Mouse (Mus musculus) gastrocnemius, adult 18-20 months (tissue): Measurements from ENCODE around the gene Grifin. TPM values are rescaled to one million over a fixed set of nuclear protein-coding genes. Genes with fewer than 3 reads are reported as not detected.
A peak's percentile ranks its signal among the peaks of the same experiment; 100 is the strongest.

Experiments used
- DNase-seq: peaks from one replicate; pipeline ENCODE4 v3.0.0; 2021; ENCODE audit warnings: low spot score
- total RNA-seq, 2 experiments: library from RNA; stranded (reverse); gene quantifications; 2 replicates each; pipeline ENCODE4 v1.2.3; 2021

Gene Grifin
- total RNA-seq, 2 experiments from 2014 or later, result not detected

DNA sequence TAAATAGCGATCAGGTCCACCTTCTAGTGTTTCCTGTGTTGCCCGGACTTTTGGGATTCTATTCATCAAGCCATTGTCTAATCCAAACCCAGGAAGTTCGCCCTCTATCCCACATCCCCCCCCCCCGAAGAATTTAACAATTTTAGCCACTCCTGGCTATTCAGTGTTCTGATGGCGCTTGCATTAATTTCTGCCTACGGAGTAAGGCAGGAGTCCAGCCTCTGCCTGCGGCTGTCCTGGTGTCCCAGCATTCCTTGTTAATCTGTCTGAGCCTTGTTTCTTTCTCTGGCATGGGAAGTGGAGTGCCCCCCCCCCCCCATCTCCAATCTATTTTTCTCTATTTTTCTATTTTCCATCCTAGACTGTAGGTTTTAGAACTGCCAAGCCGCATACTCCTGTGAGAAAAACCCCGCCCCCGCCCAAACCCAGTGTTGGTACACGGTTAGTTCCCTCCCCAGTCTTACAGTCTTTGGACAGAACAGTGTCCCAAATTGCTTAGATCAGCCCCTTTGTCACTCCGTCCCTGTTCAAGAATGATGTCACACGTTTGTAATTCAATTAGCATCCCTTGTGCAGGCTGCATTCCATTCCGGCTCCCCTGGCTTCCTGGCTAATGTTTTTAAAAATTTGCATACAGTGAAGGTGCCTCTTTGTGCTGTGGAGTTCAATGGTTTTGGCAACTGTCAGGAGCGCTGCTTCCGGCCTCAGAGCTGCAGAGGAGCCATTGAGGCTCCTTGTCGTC is 15.4 kb downstream of the Grifin start:
- no peak for DNase-seq

DNA sequence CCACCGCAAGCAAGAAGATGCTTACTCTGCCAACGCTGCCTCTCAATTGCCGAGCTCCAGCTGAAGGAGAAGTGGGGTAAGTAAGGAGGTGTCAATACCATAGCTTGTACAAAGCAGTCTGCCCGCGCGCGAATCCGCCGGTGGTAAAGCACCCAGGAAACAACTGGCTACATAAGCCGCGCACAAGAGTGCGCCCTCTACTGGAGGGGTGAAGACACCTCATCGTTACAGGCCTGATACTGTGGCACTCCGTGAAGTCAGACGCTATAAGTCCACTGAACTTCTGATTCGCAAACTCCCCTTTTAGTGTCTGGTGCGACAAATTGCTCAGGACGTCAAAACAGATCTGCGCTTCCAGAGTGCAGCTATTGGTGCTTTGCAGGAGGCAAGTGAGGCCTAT is 18.5 kb downstream of the Grifin start:
- DNase-seq, result no peak

DNA sequence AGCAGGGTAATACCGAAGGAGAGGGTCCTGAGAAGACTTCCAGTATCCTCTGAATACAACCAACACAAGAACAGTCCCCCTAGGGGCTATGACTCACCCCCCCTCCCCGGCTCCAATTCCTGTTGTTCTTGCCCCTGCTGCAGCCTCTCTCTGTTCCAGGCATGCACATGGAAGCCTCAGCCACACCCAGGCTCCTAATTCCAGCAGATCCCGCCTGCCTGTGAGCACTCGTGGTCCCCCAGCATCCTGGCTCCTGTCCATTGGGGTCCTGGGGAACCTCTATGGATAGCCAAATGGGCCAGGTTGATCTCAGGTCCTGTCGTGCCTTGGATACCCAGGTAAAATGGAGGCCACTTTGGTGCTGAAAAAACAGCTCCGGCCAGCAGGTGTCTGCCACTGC is 19.2 kb downstream of the Grifin start:
- DNase-seq, result no peak

DNA sequence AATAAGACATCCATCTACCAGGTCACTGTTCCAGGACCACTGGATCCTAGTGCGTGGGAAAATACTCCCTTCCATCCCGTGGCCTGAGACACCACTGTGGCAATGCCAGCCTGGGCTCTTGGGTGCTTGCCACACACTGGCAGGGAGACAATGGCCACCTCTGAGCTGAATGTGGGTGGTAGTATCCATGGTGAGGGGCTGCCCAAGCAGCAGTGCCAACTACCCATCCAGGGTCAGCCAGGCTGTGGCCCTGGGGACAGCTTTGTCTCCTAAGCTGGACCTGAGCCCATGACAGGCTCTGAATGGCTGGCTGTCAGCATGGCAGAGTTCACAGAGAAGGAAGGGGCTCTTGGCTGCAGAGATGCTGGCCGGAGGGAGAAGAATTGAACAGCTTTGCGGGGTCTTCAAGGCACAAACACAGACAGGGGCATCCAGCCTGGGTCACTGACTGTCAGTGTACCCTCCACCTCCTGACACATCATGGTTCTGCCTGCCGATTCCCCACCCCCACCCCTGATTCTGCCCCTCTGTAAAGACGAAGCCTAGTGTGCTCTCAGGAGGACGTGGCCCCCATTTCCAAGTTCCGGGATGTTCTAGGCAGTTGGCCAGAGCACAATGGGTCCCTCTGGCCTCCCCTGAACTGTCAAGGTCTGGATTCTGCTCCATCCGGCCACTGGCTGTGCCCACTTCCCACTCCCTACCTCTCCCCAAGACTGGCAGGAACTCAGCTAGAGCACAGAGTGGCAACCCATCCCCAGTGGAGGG is 21.9 kb downstream of the Grifin start:
- no peak for DNase-seq

DNA sequence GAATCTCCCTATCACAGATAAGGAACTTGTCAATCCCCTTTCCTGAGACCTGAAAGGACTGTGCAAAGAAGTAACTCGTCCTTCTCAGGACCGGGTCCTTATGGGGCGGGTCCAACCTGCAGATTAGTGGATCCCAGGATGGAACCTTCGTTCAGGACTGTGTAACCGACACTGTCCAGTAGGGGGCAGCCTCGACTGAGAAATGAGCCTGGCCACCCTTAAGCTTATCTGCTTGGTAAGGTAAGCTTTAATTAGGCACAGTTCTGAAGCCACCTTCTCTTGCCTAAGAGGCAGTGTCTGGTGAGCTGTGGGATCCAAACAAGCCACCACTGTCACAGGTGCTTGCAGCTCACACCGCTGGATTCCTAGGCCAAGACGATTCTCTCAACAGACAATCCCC is 24.8 kb downstream of the Grifin start:
- peak; percentile 84 for DNase-seq

DNA sequence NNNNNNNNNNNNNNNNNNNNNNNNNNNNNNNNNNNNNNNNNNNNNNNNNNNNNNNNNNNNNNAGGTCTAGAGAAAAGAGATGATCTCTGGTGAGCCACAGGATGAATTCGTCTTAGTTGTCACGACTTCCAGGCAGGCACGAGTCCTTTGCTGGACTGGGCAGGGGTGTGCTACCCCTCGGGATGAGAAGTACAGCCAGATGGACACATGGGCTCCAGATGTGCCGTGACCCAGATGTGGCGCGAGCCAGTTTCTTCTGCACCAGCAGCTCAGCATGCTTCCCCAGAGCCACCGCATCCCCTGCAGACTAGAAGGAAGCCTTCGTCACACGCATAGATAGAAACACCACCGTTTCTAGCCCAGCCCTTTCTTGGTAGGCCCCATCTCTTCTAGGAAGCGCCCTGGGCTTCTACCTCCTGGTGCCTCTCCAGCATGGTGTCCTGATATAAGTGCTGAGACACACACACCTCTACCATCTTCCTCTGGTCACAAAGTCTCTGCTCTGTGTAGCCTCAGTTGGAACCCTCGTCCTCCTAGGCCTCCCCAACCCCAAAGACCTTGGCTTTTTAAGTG is 26.7 kb downstream of the Grifin start:
- peak; percentile 36 for DNase-seq

DNA sequence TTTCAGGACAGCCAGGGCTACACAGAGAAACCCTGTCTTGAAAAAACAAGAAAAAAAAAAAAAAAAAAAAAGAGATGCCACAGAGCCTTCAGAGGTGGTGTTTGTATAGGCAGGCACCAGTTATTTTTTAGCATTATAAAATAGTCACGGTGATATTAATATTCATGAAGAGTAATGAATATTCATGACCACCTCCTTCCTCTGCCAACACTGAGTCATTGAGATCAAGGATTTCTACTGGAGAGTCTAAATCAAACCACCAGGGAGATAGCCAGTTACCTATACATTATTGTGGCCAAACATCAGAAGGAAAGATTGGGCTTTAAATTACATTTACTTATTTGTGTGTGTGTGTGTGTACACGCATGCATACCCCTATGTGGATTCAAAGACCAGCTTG is 38.1 kb downstream of the Grifin start:
- no peak for DNase-seq

DNA sequence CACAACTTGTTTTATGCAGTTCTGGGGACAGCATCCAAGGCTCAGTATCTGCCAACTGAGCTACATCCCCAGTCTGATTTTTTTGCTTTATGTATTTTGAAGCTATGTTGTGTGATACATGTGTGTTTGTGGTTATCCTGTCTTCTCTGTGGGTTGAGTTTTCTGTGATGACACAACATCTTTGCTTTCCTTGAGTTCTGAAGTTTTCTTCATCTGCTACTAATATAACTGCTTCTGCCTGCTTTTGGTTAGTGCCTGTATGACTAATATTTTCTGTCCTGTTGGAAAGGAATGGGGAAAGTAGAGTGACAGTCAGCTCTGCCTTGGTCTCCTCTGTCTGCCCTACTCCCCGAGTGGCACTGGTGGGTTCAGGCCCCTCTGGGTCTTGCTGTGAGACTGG is 43.7 kb downstream of the Grifin start:
- no peak for DNase-seq

DNA sequence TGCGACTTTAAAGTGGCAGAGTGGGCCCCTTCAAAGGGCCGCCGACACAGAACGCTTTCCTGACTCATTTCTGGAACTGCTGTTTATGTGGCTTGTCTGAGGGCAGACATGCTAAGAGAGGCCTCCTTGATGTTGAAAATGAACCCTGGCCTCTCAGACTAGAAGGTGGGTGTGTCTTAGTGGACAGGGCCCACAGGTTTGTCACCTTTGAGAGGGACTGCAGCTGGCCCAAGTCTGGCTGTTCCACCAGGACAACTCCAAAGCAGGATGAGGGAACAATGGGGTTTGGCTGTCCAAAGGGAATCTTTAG is 47.0 kb downstream of the Grifin start:
- no peak for DNase-seq

DNA sequence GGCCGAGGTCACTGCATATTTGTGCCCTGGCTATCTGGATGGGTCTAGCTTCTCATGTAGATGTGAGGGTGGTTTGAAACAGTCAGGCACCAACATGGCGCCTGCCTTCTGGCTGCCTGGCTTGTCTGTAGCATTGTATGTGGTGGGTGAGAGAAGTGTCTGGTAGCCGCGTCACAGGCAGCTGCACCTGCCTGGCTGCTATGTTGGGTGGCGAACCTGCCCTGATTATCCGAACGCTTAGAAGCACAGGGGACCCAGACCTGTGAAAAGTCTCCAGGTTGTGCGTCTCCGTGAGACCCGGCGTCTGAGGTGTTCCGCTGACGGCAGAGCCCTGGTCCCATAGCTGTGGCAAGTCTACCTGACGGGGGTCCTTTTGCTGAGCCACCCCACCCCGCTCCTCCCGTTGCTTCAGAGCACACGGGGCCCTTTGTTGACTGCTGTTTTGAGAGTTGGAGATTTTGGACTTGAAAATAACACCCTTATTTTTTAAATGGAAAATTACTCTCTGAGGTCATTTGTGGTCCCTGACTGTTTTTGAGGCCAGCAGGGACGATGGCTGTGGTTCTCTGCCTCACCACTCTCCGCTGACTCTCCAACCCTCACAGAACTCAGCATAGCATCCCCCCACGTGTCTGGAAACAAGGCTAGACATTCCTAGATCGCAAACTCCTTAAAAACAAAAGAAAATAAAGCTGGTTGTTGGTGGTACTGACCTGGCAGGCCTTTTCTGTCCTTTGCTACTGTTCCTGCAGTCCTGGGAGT is 47.5 kb downstream of the Grifin start:
- DNase-seq, result no peak

DNA sequence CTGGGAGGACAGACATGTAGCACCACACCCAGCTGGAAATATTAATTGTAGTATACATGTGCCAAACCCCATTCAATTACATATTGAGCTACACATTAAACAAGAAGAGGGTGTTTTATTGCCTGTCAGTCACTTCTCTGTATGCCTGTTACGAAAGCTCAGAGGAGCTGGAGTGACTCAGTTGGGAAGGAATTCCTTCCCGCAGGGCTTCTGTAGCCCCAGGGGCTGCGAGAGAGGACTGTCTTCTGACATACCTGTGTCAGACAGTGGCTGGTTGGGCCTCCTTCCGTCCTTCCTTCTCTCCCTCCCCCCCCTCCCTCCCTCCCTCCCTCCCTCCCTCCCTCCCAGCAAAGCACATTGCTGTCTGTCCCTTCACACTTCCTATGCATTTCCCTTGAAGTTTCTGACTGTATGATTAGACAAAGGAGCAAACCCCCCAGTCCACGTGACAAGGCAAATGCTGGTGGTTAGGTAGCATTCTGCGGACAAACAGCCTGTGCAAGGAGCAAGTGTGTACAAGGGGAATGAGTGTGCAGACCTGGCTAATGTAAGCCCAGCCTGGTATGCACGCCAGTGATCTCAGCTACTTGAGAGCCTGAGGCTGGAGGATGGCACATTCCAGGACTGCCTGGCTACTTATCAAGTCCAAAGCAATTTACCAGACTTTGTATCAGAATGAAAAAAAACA is 49.9 kb downstream of the Grifin start:
- no peak for DNase-seq

DNA sequence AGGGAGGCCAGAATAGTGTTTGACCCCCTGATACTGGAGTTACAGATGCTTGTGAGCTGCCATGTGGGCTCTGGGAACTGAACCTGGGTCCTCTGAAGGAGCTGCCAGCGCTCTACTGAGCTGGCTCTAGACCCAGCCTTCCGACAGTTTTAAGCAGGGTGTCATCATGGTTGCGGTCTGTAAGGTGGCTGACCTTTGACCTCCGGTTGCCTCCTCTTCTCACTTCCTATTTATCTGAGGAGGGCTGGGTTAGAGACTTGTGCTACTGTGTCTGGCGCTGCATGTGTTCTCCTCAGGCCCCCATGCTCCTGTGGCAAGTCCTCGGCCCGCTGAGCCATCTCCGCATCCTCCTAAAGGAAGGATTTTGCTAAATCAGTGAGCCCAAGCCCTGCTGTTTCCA is 51.0 kb downstream of the Grifin start:
- no peak for DNase-seq

Other genes with a start within 250 kb of the Grifin start
- 1 to 10 TPM; 7.0 to 7.2 TPM for gene Mad1l1, start 243.5 kb downstream of the Grifin start, total RNA-seq
- gene Nudt1, start 243.4 kb downstream of the Grifin start, total RNA-seq, result 1 to 10 TPM; 4.8 to 6.4 TPM
- gene Mrm2, start 233.2 kb downstream of the Grifin start, total RNA-seq, result 1 to 10 TPM; 5.8 to 6.2 TPM
- gene Snx8, start 175.8 kb downstream of the Grifin start, total RNA-seq, result 10 to 100 TPM in 1 of 2 experiments, 1 to 10 TPM in 1; 8.0 to 10.7 TPM
- gene Eif3b, start 145.7 kb downstream of the Grifin start, total RNA-seq, result 10 to 100 TPM; 78.9 to 84.5 TPM
- not detected for gene Gm4869, start 119.4 kb downstream of the Grifin start, total RNA-seq
- 1 to 10 TPM; 4.2 to 5.0 TPM for gene Chst12, start 59.5 kb downstream of the Grifin start, total RNA-seq
- 1 to 10 TPM; 3.3 to 3.5 TPM for gene Lfng, start 42.2 kb upstream of the Grifin start, total RNA-seq
- gene Ttyh3, start 84.0 kb upstream of the Grifin start, total RNA-seq, result 1 to 10 TPM; 4.1 to 5.4 TPM
- gene Iqce, start 137.3 kb upstream of the Grifin start, total RNA-seq, result 1 to 10 TPM; 1.6 to 2.2 TPM
- gene Brat1, start 139.9 kb upstream of the Grifin start, total RNA-seq, result 1 to 10 TPM; 4.5 to 5.3 TPM
- under 1 TPM in 1 of 2 experiments, not detected in 1; 0.36 TPM for gene Amz1, start 159.1 kb upstream of the Grifin start, total RNA-seq